In the genomic region with DNA sequence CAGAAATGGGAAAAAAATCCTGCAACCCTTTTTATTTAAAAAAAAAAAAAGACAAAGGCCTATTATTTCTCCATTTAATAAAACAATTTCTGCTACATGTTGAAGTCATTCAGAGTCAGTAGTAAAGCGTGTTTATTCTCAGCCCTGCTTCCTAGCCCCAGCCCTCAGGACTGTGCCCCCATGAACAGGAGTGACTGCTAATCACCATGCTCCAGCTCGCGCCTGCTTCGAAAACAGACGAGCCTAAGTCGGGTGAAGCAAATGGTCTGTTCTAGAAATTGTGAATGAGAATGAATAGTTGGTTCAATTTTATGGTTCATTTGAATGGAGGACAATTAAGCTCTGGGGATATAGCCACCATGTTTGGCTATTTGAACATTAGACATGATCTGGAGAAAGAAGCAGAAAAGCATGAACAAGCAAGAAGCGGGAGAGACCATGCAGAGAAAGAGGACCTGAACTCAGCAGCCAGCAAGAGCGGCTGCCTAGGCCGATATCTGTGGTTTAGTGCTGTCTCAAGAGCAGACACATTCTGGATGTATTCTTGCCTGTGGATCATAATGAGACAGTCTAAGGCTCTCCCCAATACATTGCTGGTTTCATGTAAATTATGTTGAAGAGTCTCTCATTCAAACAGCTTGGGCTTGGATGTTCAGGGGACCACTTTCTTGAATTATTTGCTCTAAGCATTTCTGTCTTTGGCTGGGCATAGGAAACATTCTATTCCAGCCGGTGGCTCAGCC, we compare ENCODE assay signal across 8 mouse cellular contexts.
DNase-seq lines count a peak whose midpoint lies in the region; ATAC-seq and TF ChIP-seq lines count a peak whose summit lies in the region.

No protein-coding gene starts in this region.

- H3K36me3 ChIP-seq in kidney, adult 2 months (ENCODE audit: control insufficient read depth, insufficient read depth, low read length) = no peaks in the 10 kb centered on the region
- H3K36me3 ChIP-seq in embryonic facial prominence, embryonic 12.5 days = no peaks in the 10 kb centered on the region
- no peaks in the 10 kb centered on the region for H3K36me3 ChIP-seq in intestine, embryonic 16.5 days (ENCODE audit: control insufficient read depth, insufficient read depth, low read length)
- no peaks in the 10 kb centered on the region for H3K36me3 ChIP-seq in myocyte (ENCODE audit: control insufficient read depth, insufficient read depth)

- H3K4me3 ChIP-seq in kidney, adult 2 months (ENCODE audit: insufficient read depth, low read depth, low read length) = peak overlapping the region; percentile 53
- H3K4me3 ChIP-seq in embryonic facial prominence, embryonic 12.5 days = peak overlapping the region; percentile 32
- peak overlapping the region; percentile 40 for H3K4me3 ChIP-seq in intestine, embryonic 16.5 days (ENCODE audit: low read length)
- no peak overlapping the region for H3K4me3 ChIP-seq in myocyte

- no peaks in the 10 kb centered on the region for H3K79me2 ChIP-seq in myocyte (ENCODE audit: control insufficient read depth, insufficient read depth)

- H3K27ac ChIP-seq in kidney, adult 2 months (ENCODE audit: insufficient read depth, low read depth, low read length) = no peak overlapping the region
- no peak overlapping the region for H3K27ac ChIP-seq in embryonic facial prominence, embryonic 12.5 days
- H3K27ac ChIP-seq in intestine, embryonic 16.5 days (ENCODE audit: low read length) = no peak overlapping the region

- WGBS in kidney, adult 2 months = 78% methylated on average over 10 of the region's 10 CpGs
- 70% methylated on average over 10 of the region's 10 CpGs for WGBS in embryonic facial prominence, embryonic 12.5 days
- WGBS in intestine, embryonic 16.5 days = 78% methylated on average over 10 of the region's 10 CpGs

- ATAC-seq in embryonic facial prominence, embryonic 12.5 days (ENCODE audit: insufficient number of reproducible peaks, insufficient read depth, low FRiP score, low TSS enrichment) = no peak
- no peak for ATAC-seq in intestine, embryonic 16.5 days
- no peak for ATAC-seq in erythroid progenitor cell, adult 5-6 weeks (replicated peaks; ENCODE audit: low FRiP score, poor library complexity, severe bottlenecking)

- no peaks in the 10 kb centered on the region for H3K9me3 ChIP-seq in embryonic facial prominence, embryonic 12.5 days
- H3K9me3 ChIP-seq in intestine, embryonic 16.5 days (ENCODE audit: control insufficient read depth, low read length) = no peaks in the 10 kb centered on the region

- DNase-seq in kidney, adult 2 months = no peak
- DNase-seq in kidney, adult 18-20 months = no peak
- DNase-seq in ovary, postnatal 14 days (ENCODE audit: low spot score) = no peak
- DNase-seq in layer of hippocampus, postnatal 36 days = no peak

- no peak overlapping the region for H3ac ChIP-seq in myocyte (ENCODE audit: control insufficient read depth, insufficient read length)

- H3K4me1 ChIP-seq in kidney, adult 2 months (ENCODE audit: control insufficient read depth, insufficient read depth, low read length) = no peaks in the 10 kb centered on the region
- H3K4me1 ChIP-seq in embryonic facial prominence, embryonic 12.5 days = peaks cover 7% of the 10 kb centered on the region; the same call in 1 of the 2 replicates
- 0 out of 2 replicates have a peak, but pooled peaks cover 3% of the 10 kb centered on the region for H3K4me1 ChIP-seq in intestine, embryonic 16.5 days (ENCODE audit: control insufficient read depth, insufficient read depth, low read length)

- no peak overlapping the region for H3K9ac ChIP-seq in embryonic facial prominence, embryonic 12.5 days
- peak overlapping the region; percentile 62 for H3K9ac ChIP-seq in intestine, embryonic 16.5 days (ENCODE audit: low read depth, low read length)

- H3K27me3 ChIP-seq in kidney, adult 2 months (replicated peaks; ENCODE audit: control insufficient read depth, insufficient read depth, low read length) = no peaks in the 10 kb centered on the region
- H3K27me3 ChIP-seq in embryonic facial prominence, embryonic 12.5 days = no peaks in the 10 kb centered on the region; the same call in 1 of the 2 replicates
- no peaks in the 10 kb centered on the region for H3K27me3 ChIP-seq in intestine, embryonic 16.5 days (replicated peaks; ENCODE audit: control insufficient read depth, insufficient read depth, low read length)
- H3K27me3 ChIP-seq in myocyte (ENCODE audit: control insufficient read depth, insufficient read depth, insufficient read length) = peaks cover 4% of the 10 kb centered on the region

- peak overlapping the region; percentile 63 for H3K4me2 ChIP-seq in embryonic facial prominence, embryonic 12.5 days (replicated peaks)
- peak overlapping the region; percentile 66 for H3K4me2 ChIP-seq in intestine, embryonic 16.5 days (ENCODE audit: low read depth, low read length)
- peak overlapping the region; percentile 56 for H3K4me2 ChIP-seq in myocyte (ENCODE audit: low read depth)

- no peak for TF ChIP-seq CTCF in kidney, adult 2 months (conservative IDR thresholded peaks at IDR 0.05; ENCODE audit: insufficient read depth, insufficient read length, low read depth, low read length)

- TF ChIP-seq POLR2A in kidney, adult 2 months (IDR thresholded peaks at IDR 0.05; ENCODE audit: low read depth, low read length) = no peak
- TF ChIP-seq POLR2A in myocyte (IDR thresholded peaks at IDR 0.05; ENCODE audit: insufficient read length, low read depth) = no peak

TF ChIP-seq in myocyte, 11 proteins besides CTCF, POLR2A, EP300 and RAD21:
- TF ChIP-seq E2F4 (IDR thresholded peaks at IDR 0.05; ENCODE audit: insufficient read depth) = no peak
- no peak for TF ChIP-seq REST (IDR thresholded peaks at IDR 0.05; ENCODE audit: insufficient read depth, insufficient read length)
- no peak for TF ChIP-seq SRF (IDR thresholded peaks at IDR 0.05; ENCODE audit: control insufficient read depth, insufficient read length, low read depth)
- TF ChIP-seq TCF12 (IDR thresholded peaks at IDR 0.05; ENCODE audit: insufficient read depth, poor library complexity, severe bottlenecking) = no peak
- no peak for TF ChIP-seq MAX (IDR thresholded peaks at IDR 0.05; ENCODE audit: low read depth)
- TF ChIP-seq TCF3 (IDR thresholded peaks at IDR 0.05; ENCODE audit: insufficient read length, low read depth) = no peak
- TF ChIP-seq USF1 (IDR thresholded peaks at IDR 0.05; ENCODE audit: low read depth) = no peak
- TF ChIP-seq CEBPB (IDR thresholded peaks at IDR 0.05; ENCODE audit: insufficient read depth, poor library complexity, severe bottlenecking) = no peak
- TF ChIP-seq MYOG (IDR thresholded peaks at IDR 0.05; ENCODE audit: control insufficient read depth in 1 of 3, insufficient read depth in 1 of 3, insufficient read length in 2 of 3, low read depth in 2 of 3) = no peak
- no peak for TF ChIP-seq MYOD1 (IDR thresholded peaks at IDR 0.05; ENCODE audit: control insufficient read depth in 1 of 3, insufficient read length in 2 of 3, low read depth in 2 of 3)
TF ChIP-seq in myocyte: peak in this region for 0.
